Mouse (Mus musculus): Measurements from ENCODE around the gene Pigo.
A peak's percentile ranks its signal among the peaks of the same experiment; 100 is the strongest.
"Not testable (repeated sequence)": the region's sequence is repeated elsewhere in the genome, so short reads cannot be mapped to it uniquely, and the experiment has no call there.

Gene Pigo

GRCm38 (mm10) chr4:43000141-43000986 lies 25.3 kb downstream of the Pigo start, which contains the start of gene Vcp:
Gene Vcp (minus strand): TSS chr4:43000507.
- peak; percentile 99 for DNase-seq

GRCm38 (mm10) chr4:42999451-43000140 lies 26.0 kb downstream of the Pigo start:
- peak; percentile 87 for DNase-seq

GRCm38 (mm10) chr4:42998022-42998421 lies 27.6 kb downstream of the Pigo start:
- DNase-seq = no peak

GRCm38 (mm10) chr4:42988296-42988695 lies 37.3 kb downstream of the Pigo start:
- DNase-seq = no peak

GRCm38 (mm10) chr4:42980467-42980866 lies 45.2 kb downstream of the Pigo start:
- DNase-seq = not testable (repeated sequence)

GRCm38 (mm10) chr4:42978062-42978461 lies 47.6 kb downstream of the Pigo start:
- no peak for DNase-seq

GRCm38 (mm10) chr4:42973868-42974267 lies 51.8 kb downstream of the Pigo start:
- no peak for DNase-seq

GRCm38 (mm10) chr4:42972952-42973351 lies 52.7 kb downstream of the Pigo start:
- no peak for DNase-seq

GRCm38 (mm10) chr4:42969304-42969703 lies 56.3 kb downstream of the Pigo start, which contains the start of gene 1700022I11Rik:
Gene 1700022I11Rik (plus strand): TSS chr4:42969604.
- DNase-seq = no peak

Measured in kidney, postnatal 14 days (tissue).